Mouse (Mus musculus) erythroblast, embryonic 14.5 days (primary cell): ENCODE data around the gene Gad1.

ENCODE experiments used
- GATA1 ChIP-seq: IDR thresholded peaks from 2 replicates; pipeline ENCODE4 v1.6.1; 2012; ENCODE audit warnings: low read length, inconsistent platforms, mixed read lengths
- TAL1 ChIP-seq: IDR thresholded peaks from 3 replicates; pipeline ENCODE4 v1.6.1; 2012; ENCODE audit warnings: low read length, inconsistent platforms, mixed read lengths

DNA sequence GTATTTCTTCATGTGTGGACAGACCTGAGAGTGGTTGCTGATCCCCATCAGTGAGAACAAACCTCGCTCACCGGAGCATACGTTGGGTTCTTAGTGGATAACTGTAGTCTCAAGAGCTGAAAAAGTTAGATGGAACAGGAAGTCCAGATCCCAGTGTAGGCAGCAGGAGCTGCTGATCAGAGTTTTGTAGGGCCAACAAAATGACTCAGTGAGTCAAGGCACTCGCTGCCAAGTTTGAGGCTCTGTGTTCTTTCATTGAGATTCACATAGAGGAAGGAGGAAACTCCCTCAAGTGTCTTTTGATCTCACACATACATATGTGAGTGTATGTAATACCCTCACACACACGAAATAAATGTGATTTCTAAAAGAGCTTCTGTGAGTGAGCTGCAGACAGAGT lies 40.8 kb downstream of the Gad1 start:
- TF ChIP-seq TAL1: no peak
- no peak for TF ChIP-seq GATA1
